Mouse (Mus musculus) neutrophil, adult 65 days (primary cell): ENCODE results near the gene Wfdc2. TPM values are rescaled to one million over a fixed set of nuclear protein-coding genes. Genes with fewer than 3 reads are reported as not detected.

Experiments
- total RNA-seq: library from RNA; stranded (reverse); gene quantifications from 2 replicates; pipeline ENCODE4 v1.2.4, GENCODE M21; 2023

The Wfdc2 gene
- total RNA-seq, result not detected in 2 replicates

DNA sequence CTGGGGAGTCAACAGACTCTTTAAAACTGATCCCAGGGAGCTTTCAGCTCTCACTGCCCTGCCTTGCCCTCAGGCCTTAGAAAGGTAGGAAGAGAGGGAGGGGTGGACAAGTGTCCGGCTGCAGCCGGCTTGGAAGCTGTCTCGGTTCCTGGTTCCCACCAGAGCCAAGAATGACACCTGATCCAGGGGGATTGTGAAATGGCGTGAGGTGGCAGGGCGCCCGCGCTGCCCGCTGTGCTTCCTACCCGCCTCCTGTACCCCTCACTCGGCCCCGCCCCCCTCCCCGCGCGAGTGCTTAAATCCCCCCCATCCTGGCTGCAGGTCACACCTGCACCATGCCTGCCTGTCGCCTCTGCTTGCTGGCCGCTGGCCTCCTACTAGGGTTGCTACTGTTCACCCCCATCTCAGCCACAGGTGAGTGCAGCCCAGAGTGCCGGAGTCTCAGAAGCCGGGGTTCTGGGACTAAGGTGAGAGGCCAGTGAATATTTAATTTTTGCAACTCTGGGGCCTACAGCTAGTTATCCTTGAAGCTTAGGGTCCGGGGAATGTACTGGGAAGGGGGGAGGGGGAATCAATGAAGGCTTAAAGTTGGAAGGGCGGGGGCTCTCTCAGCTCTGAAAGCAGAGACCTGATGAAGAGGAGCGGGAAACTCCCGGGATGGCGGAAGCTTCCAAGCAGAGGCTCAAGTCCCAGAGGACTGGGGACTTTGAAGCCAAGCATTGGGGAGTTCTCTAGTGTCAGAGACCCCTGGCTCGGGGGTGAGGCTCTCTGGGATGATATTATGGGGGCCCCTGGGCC is at the start of gene Wfdc2:
TSS of gene Wfdc2 (plus strand) at position 23 of the 798 bp plus-strand sequence.

DNA sequence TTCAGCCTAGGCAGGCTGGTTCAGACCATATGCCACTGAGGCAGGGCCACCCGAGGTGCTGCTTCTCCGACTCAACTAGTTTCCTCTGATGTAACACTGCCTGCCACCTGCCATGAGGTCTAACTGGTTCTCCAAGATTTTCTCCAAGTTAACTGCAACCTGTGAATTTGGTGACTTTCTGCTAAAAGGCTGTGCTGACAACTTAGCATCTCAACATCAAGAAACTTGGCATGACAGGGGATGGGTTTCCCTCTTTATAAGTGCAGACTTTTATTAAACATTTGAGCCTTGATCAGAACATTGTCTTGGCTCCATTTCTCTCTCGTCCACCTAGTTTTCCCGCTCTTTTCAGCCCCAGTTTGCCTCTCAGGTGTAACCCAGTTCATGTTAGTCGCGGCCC is 11.1 kb downstream of the Wfdc2 start, which contains the start of gene Spint3:
TSS of gene Spint3 (minus strand) at position 101 of the 400 bp plus-strand sequence.

DNA sequence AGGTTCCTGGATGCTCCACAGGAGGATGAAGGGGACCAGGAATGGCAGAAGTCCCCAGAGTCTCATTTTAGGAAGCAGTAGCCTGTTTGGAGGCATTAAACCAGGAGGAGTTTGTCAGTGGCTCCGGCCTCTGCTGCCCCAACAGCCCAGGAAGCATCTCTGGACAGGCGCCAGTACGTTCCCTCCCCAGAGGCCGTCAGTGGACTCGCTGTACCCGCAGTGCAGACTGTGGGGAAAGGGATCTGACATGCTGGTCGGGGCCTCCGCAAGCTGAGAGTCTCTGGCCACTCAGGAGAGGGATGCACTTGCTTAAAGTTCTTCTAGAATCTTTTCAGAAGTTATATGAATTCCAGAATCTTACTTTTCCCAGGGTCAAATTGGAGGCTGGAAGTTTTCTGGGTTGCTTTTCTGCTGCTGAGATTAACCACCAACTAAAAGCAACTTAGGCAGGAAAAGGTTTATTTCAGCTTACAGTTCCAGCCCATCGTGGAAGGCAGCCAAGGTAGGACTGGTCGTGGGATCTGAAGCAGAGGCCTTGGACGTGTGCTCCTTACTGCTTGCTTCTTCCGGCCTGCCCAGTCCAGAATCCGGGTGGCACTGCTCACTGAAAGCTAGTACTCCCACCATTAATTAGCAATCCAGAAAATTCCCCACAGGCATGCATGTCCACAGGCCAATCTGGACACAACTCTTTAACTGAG is 23.0 kb downstream of the Wfdc2 start, which contains the start of gene Wfdc6a:
TSS of gene Wfdc6a (minus strand) at position 423 of the 701 bp plus-strand sequence.

DNA sequence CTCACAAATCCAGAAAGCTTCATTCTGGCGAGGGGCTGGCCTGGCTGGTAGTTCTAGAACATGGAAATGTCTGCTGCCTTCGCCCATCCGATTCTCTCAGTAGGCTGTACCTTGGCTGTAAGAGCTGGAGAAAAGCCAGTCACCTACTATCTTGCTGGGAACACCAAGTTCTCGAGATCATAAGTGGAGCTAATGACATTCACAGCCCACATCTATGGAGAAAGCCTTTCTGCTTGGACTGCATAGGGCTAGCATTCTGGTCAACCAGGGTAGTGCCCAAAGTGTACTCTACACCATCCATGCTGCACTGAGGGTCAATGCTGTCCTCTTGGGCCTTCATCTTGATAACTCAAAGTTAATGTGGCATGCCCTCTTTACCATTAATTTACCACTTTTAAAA is 31.3 kb downstream of the Wfdc2 start, which contains the start of gene Eppin:
TSS of gene Eppin (minus strand) at position 101 of the 400 bp plus-strand sequence.

DNA sequence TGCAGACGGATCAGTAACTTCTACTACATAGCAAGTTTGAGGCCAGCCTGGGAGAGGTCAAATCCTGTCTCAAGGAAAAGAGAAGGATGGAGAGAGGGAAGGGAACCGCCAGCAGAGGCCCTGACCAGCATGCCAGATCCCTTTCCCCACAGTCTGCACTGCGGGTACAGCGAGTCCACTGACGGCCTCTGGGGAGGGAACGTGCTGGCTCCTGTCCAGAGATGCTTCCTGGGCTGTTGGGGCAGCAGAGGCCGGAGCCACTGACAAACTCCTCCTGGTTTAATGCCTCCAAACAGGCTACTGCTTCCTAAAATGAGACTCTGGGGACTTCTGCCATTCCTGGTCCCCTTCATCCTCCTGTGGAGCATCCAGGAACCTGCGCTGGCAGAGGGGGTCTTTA is 51.3 kb downstream of the Wfdc2 start, which contains the start of the genes Wfdc6b and Wfdc8:
TSS of gene Wfdc6b (plus strand) at position 52 of the 400 bp plus-strand sequence.
TSS of gene Wfdc8 (minus strand) at position 156 of the 400 bp plus-strand sequence.

Other genes with a start within 250 kb of the Wfdc2 start
- gene Svs6, start 245.7 kb upstream of the Wfdc2 start, total RNA-seq, result not detected in 2 replicates
- not detected in 2 replicates for gene Svs5, start 229.7 kb upstream of the Wfdc2 start, total RNA-seq
- gene Slpi, start 173.3 kb upstream of the Wfdc2 start, total RNA-seq, result 705 and 906 TPM in 2 replicates
- not detected in 2 replicates for gene Rbpjl, start 159.3 kb upstream of the Wfdc2 start, total RNA-seq
- gene Matn4, start 157.3 kb upstream of the Wfdc2 start, total RNA-seq, result not detected in 2 replicates
- gene Sdc4, start 118.5 kb upstream of the Wfdc2 start, total RNA-seq, result 1.4 and 5.3 TPM in 2 replicates
- gene Sys1, start 105.4 kb upstream of the Wfdc2 start, total RNA-seq, result 32.7 and 33.5 TPM in 2 replicates
- gene Gm20458, start 101.4 kb upstream of the Wfdc2 start, total RNA-seq, result 0.63 TPM in 1 of 2 replicates, not detected in the other
- not detected in 2 replicates for gene Trp53tg5, start 88.7 kb upstream of the Wfdc2 start, total RNA-seq
- 2.1 and 3.2 TPM in 2 replicates for gene Dbndd2, start 76.3 kb upstream of the Wfdc2 start, total RNA-seq
- 42.1 and 46.4 TPM in 2 replicates for gene Pigt, start 64.9 kb upstream of the Wfdc2 start, total RNA-seq
- not detected in 2 replicates for gene Spint3, start 11.0 kb downstream of the Wfdc2 start, total RNA-seq
- gene Wfdc6a, start 23.0 kb downstream of the Wfdc2 start, total RNA-seq, result not detected in 2 replicates
- not detected in 2 replicates for gene Eppin, start 31.2 kb downstream of the Wfdc2 start, total RNA-seq
- gene Wfdc6b, start 51.1 kb downstream of the Wfdc2 start, total RNA-seq, result not detected in 2 replicates
- not detected in 2 replicates for gene Wfdc8, start 51.2 kb downstream of the Wfdc2 start, total RNA-seq
- gene Wfdc16, start 76.4 kb downstream of the Wfdc2 start, total RNA-seq, result not detected in 2 replicates
- 7.5 and 8.1 TPM in 2 replicates for gene Wfdc10, start 93.6 kb downstream of the Wfdc2 start, total RNA-seq
- not detected in 2 replicates for gene Wfdc9, start 94.2 kb downstream of the Wfdc2 start, total RNA-seq
- not detected in 2 replicates for gene Wfdc11, start 111.7 kb downstream of the Wfdc2 start, total RNA-seq
- gene Wfdc13, start 122.7 kb downstream of the Wfdc2 start, total RNA-seq, result not detected in 2 replicates
- not detected in 2 replicates for gene Spint4, start 136.1 kb downstream of the Wfdc2 start, total RNA-seq
- not detected in 2 replicates for gene Spint5, start 152.9 kb downstream of the Wfdc2 start, total RNA-seq
- gene Wfdc3, start 183.5 kb downstream of the Wfdc2 start, total RNA-seq, result not detected in 2 replicates
- gene Dnttip1, start 183.6 kb downstream of the Wfdc2 start, total RNA-seq, result 34.5 and 42.9 TPM in 2 replicates
- gene Ube2c, start 207.5 kb downstream of the Wfdc2 start, total RNA-seq, result 84.3 and 94.9 TPM in 2 replicates
- gene Tnnc2, start 217.6 kb downstream of the Wfdc2 start, total RNA-seq, result 0.73 TPM in 1 of 2 replicates, not detected in the other
- gene Snx21, start 223.4 kb downstream of the Wfdc2 start, total RNA-seq, result 2.2 and 2.6 TPM in 2 replicates
- gene Acot8, start 242.5 kb downstream of the Wfdc2 start, total RNA-seq, result 44.2 and 45.5 TPM in 2 replicates
- gene Zswim3, start 242.7 kb downstream of the Wfdc2 start, total RNA-seq, result 1.5 and 1.7 TPM in 2 replicates